Mouse (Mus musculus) left cerebral cortex, adult 11 months (tissue): ENCODE measurements around the gene Cd209c.

Experiments
- DNase-seq: peaks from one replicate; pipeline ENCODE4 v3.0.0; 2022; ENCODE audit warnings: low spot score

Gene Cd209c

GRCm38 (mm10) chr8:3954646-3955045 lies at the start of gene Cd209c:
Gene Cd209c (minus strand): TSS chr8:3954746.
- DNase-seq = no peak

GRCm38 (mm10) chr8:3994219-3994618 lies 39.7 kb upstream of the Cd209c start:
- DNase-seq = no peak

GRCm38 (mm10) chr8:3956037-3956436 lies 1.5 kb upstream of the Cd209c start:
- no peak for DNase-seq

GRCm38 (mm10) chr8:3940023-3940422 lies 14.5 kb downstream of the Cd209c start:
- DNase-seq = no peak

DNA sequence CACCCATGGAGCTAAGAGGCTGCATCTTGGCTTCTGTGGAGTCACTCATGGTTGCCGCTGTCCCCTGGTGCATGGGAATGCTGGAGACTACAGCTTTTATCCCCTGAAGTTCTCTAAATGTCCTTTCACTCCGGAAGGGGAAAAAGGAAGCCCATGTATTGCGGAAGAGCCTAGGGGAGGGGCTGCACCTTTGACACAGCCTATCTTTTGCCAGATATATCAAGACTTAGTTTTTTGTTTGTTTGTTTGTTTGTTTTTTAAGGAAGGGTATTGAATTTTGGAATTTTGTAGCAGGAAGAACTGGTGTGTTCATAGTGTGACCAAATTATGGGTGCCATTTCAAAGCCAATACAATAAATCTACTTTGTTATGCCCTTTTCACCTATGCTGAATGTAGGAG lies 27.8 kb downstream of the Cd209c start, which contains the start of gene Cd209b:
Cd209b (minus strand) TSS at position 101 of the 400 bp plus-strand sequence.
- no peak for DNase-seq
